Mouse (Mus musculus) yolk sac, embryonic 10.5 days (tissue): ENCODE measurements at regions not wholly inside any gene's neighbourhood (a gene's known extent, or its start where the extent isn't known, plus 50 kb on each side); places are given as distances from the start of the nearest gene placed in this dataset.

Experiments used
- DNase-seq: peaks from one replicate; pipeline ENCODE4 v3.0.0-alpha.2; 2017; ENCODE audit warnings: low spot score

GRCm38 (mm10) chr11:51911481-51911880 lies 54.0 kb upstream of the Jade2 start:
- no peak for DNase-seq

GRCm38 (mm10) chr11:51915656-51916032 lies 51.8 kb upstream of the Cdkn2aipnl start:
- DNase-seq: no peak

- DNase-seq: peak; percentile 77
These were observed 51.2 kb upstream of the Cdkn2aipnl start for GRCm38 (mm10) chr11:51916033-51916929.
